Mouse (Mus musculus) embryonic facial prominence, embryonic 11.5 days (tissue): Measurements from ENCODE around the gene Bspry. TPM values are rescaled to one million over a fixed set of nuclear protein-coding genes. Genes with fewer than 3 reads are reported as not detected.

Source experiments
- ATAC-seq: fragments of 200-750 bp; cut with Nextera tagmentation; replicated peaks from 2 replicates; pipeline ENCODE4 v1.8.0; 2017; ENCODE audit warnings: low read depth; ENCODE audit not compliant: insufficient number of reproducible peaks, low FRiP score, low TSS enrichment
- DNase-seq: peaks from one replicate; pipeline ENCODE4 v3.0.0-alpha.2; 2015; ENCODE audit warnings: low spot score
- H3K27ac ChIP-seq: fragments of 300-500 bp; sonication (generic); replicated peaks from 2 replicates; pipeline ENCODE4 v1.5.1; 2014; ENCODE audit warnings: mild to moderate bottlenecking, low read depth, low read length, control low read depth
- H3K27me3 ChIP-seq: fragments of 300-500 bp; sonication (generic); 2 replicates; pipeline ENCODE4 v1.6.1; 2014; ENCODE audit warnings: mild to moderate bottlenecking, low read length, moderate library complexity, mixed read lengths; ENCODE audit not compliant: control insufficient read depth, insufficient read depth
- H3K36me3 ChIP-seq: fragments of 300-500 bp; sonication (generic); replicated peaks from 2 replicates; pipeline ENCODE4 v1.6.1; 2014; ENCODE audit warnings: low read depth, mild to moderate bottlenecking, low read length, moderate library complexity, mixed read lengths; ENCODE audit not compliant: control insufficient read depth, insufficient read depth
- H3K4me1 ChIP-seq: fragments of 300-500 bp; sonication (generic); 2 replicates; pipeline ENCODE4 v1.6.1; 2014; ENCODE audit warnings: low read length, mixed read lengths; ENCODE audit not compliant: control insufficient read depth, insufficient read depth
- H3K4me2 ChIP-seq: fragments of 300-500 bp; sonication (generic); 2 replicates; pipeline ENCODE4 v1.6.1; 2014; ENCODE audit warnings: low read depth, mild to moderate bottlenecking, control low read depth, low read length, moderate library complexity
- H3K4me3 ChIP-seq: fragments of 300-500 bp; sonication (generic); 2 replicates; pipeline ENCODE4 v1.5.1; 2014; ENCODE audit warnings: low read depth, low read length, control low read depth
- H3K9ac ChIP-seq: fragments of 300-500 bp; sonication (generic); replicated peaks from 2 replicates; pipeline ENCODE4 v1.6.1; 2014; ENCODE audit warnings: mild to moderate bottlenecking, control low read depth, low read length
- H3K9me3 ChIP-seq: fragments of 300-500 bp; sonication (generic); replicated peaks from 2 replicates; pipeline ENCODE4 v1.6.1; 2016; ENCODE audit warnings: mild to moderate bottlenecking, low read length, inconsistent platforms, mixed read lengths; ENCODE audit not compliant: control insufficient read depth
- WGBS: fragments of 180-500 bp; shearing (Covaris S2); extraction: QIAGEN DNeasy Blood & Tissue Kit; methylation state at CpG from one replicate; pipeline ENCODE4 v1.1.7; 2014; 5-methylcytosine and 5-hydroxymethylcytosine counted together
- polyA plus RNA-seq: library from polyadenylated mRNA; unstranded; fragments of >200 nt; fragmentation: Nextera tagmentation; extraction: Ambion mirVana; gene quantifications from 2 replicates; pipeline ENCODE4 v1.2.1, GENCODE M21; 2014

Bspry gene
- polyA plus RNA-seq, 1 experiment from 2014 or later = 2.2 TPM

- Histone ChIP-seq H3K9ac (no peak overlapping the region), H3K4me1 (no peaks in the 10 kb centered on the region), H3K9me3 (no peaks in the 10 kb centered on the region), H3K4me2 (no peak overlapping the region), H3K27me3 (no peaks in the 10 kb centered on the region), H3K4me3 (no peak overlapping the region), H3K36me3 (peaks cover 3% of the 10 kb centered on the region), H3K27ac (no peak overlapping the region)
- ATAC-seq (no peak), DNase-seq (no peak)
- 86% methylated on average over 4 of the region's 4 CpGs for WGBS
These were observed 20.9 kb downstream of the Bspry start for GRCm38 (mm10) chr4:62500799-62501198.

GRCm38 (mm10) chr4:62501534-62501933 is 21.7 kb downstream of the Bspry start:
- ATAC-seq (peak; percentile 10; the same call in 1 of the 2 replicates), DNase-seq (no peak)
- Histone ChIP-seq H3K27ac (no peak overlapping the region), H3K4me2 (peak overlapping the region; percentile 62), H3K4me3 (peak overlapping the region; percentile 79), H3K4me1 (no peaks in the 10 kb centered on the region), H3K36me3 (peaks cover 3% of the 10 kb centered on the region), H3K27me3 (no peaks in the 10 kb centered on the region), H3K9ac (peak overlapping the region; percentile 78), H3K9me3 (no peaks in the 10 kb centered on the region)
- WGBS = 4% methylated on average over 7 of the region's 7 CpGs

DNA sequence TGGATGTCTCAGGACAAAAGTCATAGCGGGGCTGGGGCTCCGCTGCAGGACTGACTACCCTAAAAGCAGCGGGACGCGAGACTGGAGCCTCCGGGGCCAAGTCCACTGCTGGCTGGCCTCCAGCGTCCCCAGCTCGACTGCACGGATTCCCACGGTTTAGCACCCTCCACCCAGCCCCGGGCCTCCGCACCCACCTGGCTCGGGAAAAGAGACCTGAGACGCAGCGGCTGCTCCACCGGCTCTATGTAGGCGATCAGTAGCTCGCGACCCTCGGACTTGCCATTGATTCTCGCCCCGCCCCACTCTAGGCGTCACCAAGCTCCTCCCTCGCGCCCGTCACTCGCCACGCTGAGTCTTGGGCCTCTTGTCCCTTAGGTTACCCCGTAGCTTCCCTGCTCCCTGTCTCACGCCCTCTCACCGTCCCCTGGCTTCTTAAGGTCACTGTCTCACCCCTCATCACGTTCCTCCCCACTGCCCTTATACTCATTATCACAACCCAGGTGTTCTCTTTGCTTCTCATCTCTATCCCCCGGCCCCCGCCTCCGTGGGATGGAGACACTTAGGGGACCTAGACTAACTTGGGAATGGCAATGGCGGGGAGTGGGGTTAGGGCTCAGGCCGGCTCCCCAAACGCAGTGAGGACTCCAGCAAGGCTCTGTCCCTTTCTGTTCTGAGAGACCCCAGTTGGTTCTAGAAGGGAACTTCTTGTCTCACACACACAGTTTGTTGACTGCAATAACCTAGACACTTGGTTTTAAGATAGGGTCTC is 22.3 kb downstream of the Bspry start:
- Histone ChIP-seq H3K4me2 (peak overlapping the region; percentile 62), H3K9me3 (no peaks in the 10 kb centered on the region), H3K27me3 (no peaks in the 10 kb centered on the region), H3K27ac (0 out of 2 replicates have a peak overlapping the region, but pooled peaks have one; percentile 20), H3K4me1 (no peaks in the 10 kb centered on the region), H3K36me3 (peaks cover 3% of the 10 kb centered on the region), H3K4me3 (peak overlapping the region; percentile 79), H3K9ac (peak overlapping the region; percentile 78)
- DNase-seq (peak; percentile 94), ATAC-seq (peak; percentile 95)
- 2% methylated on average over 38 of the region's 38 CpGs for WGBS

- Histone ChIP-seq H3K9ac (no peak overlapping the region), H3K27ac (no peak overlapping the region), H3K4me2 (no peak overlapping the region), H3K27me3 (no peaks in the 10 kb centered on the region), H3K36me3 (peaks cover 3% of the 10 kb centered on the region), H3K4me3 (no peak overlapping the region), H3K4me1 (no peaks in the 10 kb centered on the region), H3K9me3 (no peaks in the 10 kb centered on the region)
- 75% methylated on average over 7 of the region's 7 CpGs for WGBS
- ATAC-seq = no peak
- DNase-seq = no peak
These were observed 23.1 kb downstream of the Bspry start for GRCm38 (mm10) chr4:62502969-62503368.

GRCm38 (mm10) chr4:62503374-62503970 is 23.6 kb downstream of the Bspry start, which contains the start of gene Hdhd3:
TSS of gene Hdhd3 (minus strand) at chr4:62503467.
- H3K9me3 ChIP-seq = no peaks in the 10 kb centered on the region

GRCm38 (mm10) chr4:62505991-62506390 is 26.1 kb downstream of the Bspry start:
- peaks cover 5% of the 10 kb centered on the region for H3K36me3 ChIP-seq
- no peaks in the 10 kb centered on the region for H3K4me1 ChIP-seq
- H3K9me3 ChIP-seq = no peaks in the 10 kb centered on the region
- H3K27me3 ChIP-seq = no peaks in the 10 kb centered on the region
- H3K9ac ChIP-seq = no peak overlapping the region
- H3K4me2 ChIP-seq = no peak overlapping the region
- DNase-seq = no peak
- no peak overlapping the region for H3K4me3 ChIP-seq
- 82% methylated on average over 3 of the region's 3 CpGs for WGBS
- ATAC-seq = no peak
- no peak overlapping the region for H3K27ac ChIP-seq

More at GRCm38 (mm10) chr4:62503374-62503970, 23.6 kb downstream of the Bspry start, which contains the start of gene Hdhd3:
- H3K36me3 ChIP-seq = peaks cover 3% of the 10 kb centered on the region
- peak within 1 kb of the TSS; percentile 62 for H3K4me2 ChIP-seq
- no peaks in the 10 kb centered on the region for H3K27me3 ChIP-seq
- WGBS = 74% methylated on average over 3 of the region's 3 CpGs
- 0 out of 2 replicates have a peak within 1 kb of the TSS, but pooled peaks have one; percentile 20 for H3K27ac ChIP-seq
- H3K9ac ChIP-seq = peak within 1 kb of the TSS; percentile 63
- no peaks in the 10 kb centered on the region for H3K4me1 ChIP-seq
- H3K4me3 ChIP-seq = peak within 1 kb of the TSS; percentile 79
- DNase-seq (no peak), ATAC-seq (no peak)

DNA sequence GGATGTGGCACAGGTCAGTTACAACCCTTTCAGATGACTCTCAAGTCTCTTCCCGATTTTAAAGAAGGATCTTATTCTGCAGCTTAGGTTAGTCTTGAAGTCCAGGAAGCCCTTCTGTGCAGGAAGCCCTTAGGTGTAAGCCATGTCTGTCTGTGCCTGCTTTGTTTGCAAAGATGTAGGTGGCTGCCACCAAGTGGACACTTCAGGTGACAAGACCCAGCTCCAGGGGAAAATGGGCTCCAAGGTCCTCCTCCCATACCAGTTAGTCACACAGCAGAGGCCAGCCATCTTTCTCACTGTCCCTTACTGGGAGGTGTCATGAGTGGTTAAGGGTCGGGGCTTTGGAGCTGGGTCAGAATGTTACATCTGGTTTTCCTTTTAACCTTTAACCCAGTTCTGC is 26.9 kb downstream of the Bspry start:
- no peaks in the 10 kb centered on the region for H3K4me1 ChIP-seq
- WGBS = 51% methylated on average over 2 of the region's 2 CpGs
- H3K9me3 ChIP-seq = no peaks in the 10 kb centered on the region
- no peak for DNase-seq
- H3K27me3 ChIP-seq = no peaks in the 10 kb centered on the region
- no peak overlapping the region for H3K4me2 ChIP-seq
- ATAC-seq = no peak
- H3K27ac ChIP-seq = no peak overlapping the region
- H3K36me3 ChIP-seq = peaks cover 7% of the 10 kb centered on the region
- H3K9ac ChIP-seq = no peak overlapping the region
- H3K4me3 ChIP-seq = no peak overlapping the region

DNA sequence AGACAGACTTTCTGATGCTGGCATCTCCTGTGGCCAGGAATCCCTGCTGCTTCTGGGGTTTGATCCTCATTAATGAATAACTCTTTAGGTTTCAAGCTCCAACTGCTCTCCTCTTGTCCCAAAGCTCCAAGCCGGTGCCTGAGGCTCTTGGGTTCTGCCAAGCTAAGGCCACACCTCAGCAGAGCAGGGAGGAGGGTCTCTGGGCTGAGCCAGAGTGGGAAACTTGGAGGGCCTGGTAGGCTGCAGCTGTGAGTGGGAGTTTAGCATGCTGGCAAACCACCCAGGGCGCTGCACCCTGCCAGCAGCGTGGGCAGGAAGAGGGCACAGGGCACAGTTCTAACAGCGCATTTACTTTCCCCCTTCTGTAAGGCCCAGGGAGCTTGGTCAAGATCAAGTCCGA is 29.0 kb downstream of the Bspry start:
- Histone ChIP-seq H3K4me3 (no peak overlapping the region), H3K9ac (no peak overlapping the region), H3K4me1 (no peaks in the 10 kb centered on the region; the same call in 1 of the 2 replicates), H3K27me3 (no peaks in the 10 kb centered on the region), H3K4me2 (no peak overlapping the region), H3K36me3 (peaks cover 7% of the 10 kb centered on the region), H3K27ac (no peak overlapping the region), H3K9me3 (no peaks in the 10 kb centered on the region)
- WGBS = 94% methylated on average over 5 of the region's 5 CpGs
- no peak for DNase-seq
- no peak for ATAC-seq
